Mouse (Mus musculus): ENCODE results near the gene Srsf6. TPM values are rescaled to one million over a fixed set of nuclear protein-coding genes. Genes with fewer than 3 reads are reported as not detected.

Gene Srsf6
- polyA plus RNA-seq, 1 experiment from 2014 or later, result 208 TPM

GRCm38 (mm10) chr2:162939562-162939961, 8.2 kb downstream of the Srsf6 start:
- no peak for DNase-seq (ENCODE audit: low spot score)
- no peak overlapping the region for H3K4me3 ChIP-seq
- WGBS, result 79% methylated on average over 1 of the region's 1 CpGs
- H3K27me3 ChIP-seq (ENCODE audit: insufficient read depth, poor library complexity, severe bottlenecking), result peaks cover 22% of the 10 kb centered on the region
- no peaks in the 10 kb centered on the region for H3K9me3 ChIP-seq
- peaks cover 8% of the 10 kb centered on the region for H3K4me1 ChIP-seq
- H3K27ac ChIP-seq, result no peak overlapping the region
- H3K36me3 ChIP-seq, result peaks cover 59% of the 10 kb centered on the region

- WGBS, result under 1% methylated on average over 40 of the region's 40 CpGs
- peaks cover 15% of the 10 kb centered on the region for H3K4me1 ChIP-seq
- H3K36me3 ChIP-seq, result peaks cover 23% of the 10 kb centered on the region
- no peak for DNase-seq (ENCODE audit: low spot score)
- 0 out of 2 replicates have a peak within 1 kb of the TSS, but pooled peaks have one; percentile 32 for H3K27ac ChIP-seq
- no peaks in the 10 kb centered on the region for H3K9me3 ChIP-seq
- H3K27me3 ChIP-seq (ENCODE audit: insufficient read depth, poor library complexity, severe bottlenecking), result peaks cover 35% of the 10 kb centered on the region
- H3K4me3 ChIP-seq, result peak within 1 kb of the TSS; percentile 78
Measured at GRCm38 (mm10) chr2:162943148-162943846, 12.0 kb downstream of the Srsf6 start, which contains the start of gene L3mbtl1. Gene L3mbtl1, plus strand, starts transcription at chr2:162943472.

- Histone ChIP-seq H3K9me3 (no peaks in the 10 kb centered on the region), H3K4me3 (peak overlapping the region; percentile 78), H3K27ac (no peak overlapping the region), H3K27me3 (ENCODE audit: insufficient read depth, poor library complexity, severe bottlenecking) (peaks cover 35% of the 10 kb centered on the region), H3K4me1 (peaks cover 15% of the 10 kb centered on the region), H3K36me3 (peaks cover 17% of the 10 kb centered on the region)
- no peak for DNase-seq (ENCODE audit: low spot score)
- 6% methylated on average over 11 of the region's 11 CpGs for WGBS
Measured at GRCm38 (mm10) chr2:162943931-162944330, 12.6 kb downstream of the Srsf6 start.

GRCm38 (mm10) chr2:162946964-162947363, 15.6 kb downstream of the Srsf6 start:
- Histone ChIP-seq H3K9me3 (no peaks in the 10 kb centered on the region), H3K4me3 (no peak overlapping the region), H3K36me3 (no peaks in the 10 kb centered on the region), H3K27ac (no peak overlapping the region), H3K27me3 (ENCODE audit: insufficient read depth, poor library complexity, severe bottlenecking) (peaks cover 31% of the 10 kb centered on the region), H3K4me1 (peaks cover 15% of the 10 kb centered on the region)
- peak; percentile 56 for DNase-seq (ENCODE audit: low spot score)
- WGBS, result 71% methylated on average over 5 of the region's 5 CpGs

- Histone ChIP-seq H3K9me3 (no peaks in the 10 kb centered on the region), H3K27ac (no peak overlapping the region), H3K36me3 (no peaks in the 10 kb centered on the region), H3K4me3 (peak overlapping the region; percentile 40), H3K4me1 (peaks cover 15% of the 10 kb centered on the region), H3K27me3 (ENCODE audit: insufficient read depth, poor library complexity, severe bottlenecking) (peaks cover 30% of the 10 kb centered on the region)
- DNase-seq (ENCODE audit: low spot score), result peak; percentile 73
- WGBS, result 33% methylated on average over 15 of the region's 15 CpGs
Measured at GRCm38 (mm10) chr2:162947736-162948135, 16.4 kb downstream of the Srsf6 start.

GRCm38 (mm10) chr2:162948221-162948620, 16.9 kb downstream of the Srsf6 start:
- Histone ChIP-seq H3K27ac (no peak overlapping the region), H3K4me3 (peak overlapping the region; percentile 40), H3K36me3 (no peaks in the 10 kb centered on the region), H3K9me3 (no peaks in the 10 kb centered on the region), H3K27me3 (ENCODE audit: insufficient read depth, poor library complexity, severe bottlenecking) (peaks cover 27% of the 10 kb centered on the region), H3K4me1 (peaks cover 15% of the 10 kb centered on the region)
- DNase-seq (ENCODE audit: low spot score), result peak; percentile 74
- 48% methylated on average over 14 of the region's 14 CpGs for WGBS

- Histone ChIP-seq H3K36me3 (no peaks in the 10 kb centered on the region), H3K4me1 (0 out of 2 replicates have a peak, but pooled peaks cover 7% of the 10 kb centered on the region), H3K27ac (no peak overlapping the region), H3K9me3 (no peaks in the 10 kb centered on the region), H3K4me3 (no peak overlapping the region), H3K27me3 (ENCODE audit: insufficient read depth, poor library complexity, severe bottlenecking) (0 out of 2 replicates have a peak, but pooled peaks cover 10% of the 10 kb centered on the region)
- 80% methylated on average over 2 of the region's 2 CpGs for WGBS
- no peak for DNase-seq (ENCODE audit: low spot score)
Measured at GRCm38 (mm10) chr2:162950776-162951175, 19.4 kb downstream of the Srsf6 start.

GRCm38 (mm10) chr2:162956843-162957242, 25.5 kb downstream of the Srsf6 start:
- DNase-seq (ENCODE audit: low spot score), result no peak
- no peaks in the 10 kb centered on the region for H3K4me1 ChIP-seq
- no peaks in the 10 kb centered on the region for H3K9me3 ChIP-seq
- no peaks in the 10 kb centered on the region for H3K27me3 ChIP-seq (ENCODE audit: insufficient read depth, poor library complexity, severe bottlenecking)
- no peaks in the 10 kb centered on the region for H3K36me3 ChIP-seq
- no peak overlapping the region for H3K27ac ChIP-seq
- WGBS, result 95% methylated on average over 2 of the region's 2 CpGs
- no peak overlapping the region for H3K4me3 ChIP-seq

- DNase-seq (ENCODE audit: low spot score), result no peak
- WGBS, result 59% methylated on average over 10 of the region's 10 CpGs
Measured at GRCm38 (mm10) chr2:162961321-162961720, 30.0 kb downstream of the Srsf6 start.

GRCm38 (mm10) chr2:162966734-162967133, 35.4 kb downstream of the Srsf6 start:
- H3K4me3 ChIP-seq, result no peak overlapping the region
- H3K36me3 ChIP-seq, result no peaks in the 10 kb centered on the region

More at GRCm38 (mm10) chr2:162961321-162961720, 30.0 kb downstream of the Srsf6 start:
- no peaks in the 10 kb centered on the region for H3K27me3 ChIP-seq (ENCODE audit: insufficient read depth, poor library complexity, severe bottlenecking)
- no peaks in the 10 kb centered on the region for H3K36me3 ChIP-seq
- H3K9me3 ChIP-seq, result no peaks in the 10 kb centered on the region
- no peaks in the 10 kb centered on the region for H3K4me1 ChIP-seq
- H3K27ac ChIP-seq, result no peak overlapping the region
- H3K4me3 ChIP-seq, result no peak overlapping the region

GRCm38 (mm10) chr2:162968357-162968756, 37.0 kb downstream of the Srsf6 start:
- Histone ChIP-seq H3K27ac (no peak overlapping the region), H3K36me3 (no peaks in the 10 kb centered on the region), H3K9me3 (no peaks in the 10 kb centered on the region), H3K4me3 (no peak overlapping the region), H3K4me1 (peaks cover under 1% of the 10 kb centered on the region; the same call in 1 of the 2 replicates), H3K27me3 (ENCODE audit: insufficient read depth, poor library complexity, severe bottlenecking) (peaks cover 24% of the 10 kb centered on the region)
- no peak for DNase-seq (ENCODE audit: low spot score)
- 17% methylated on average over 5 of the region's 5 CpGs for WGBS

More at GRCm38 (mm10) chr2:162966734-162967133, 35.4 kb downstream of the Srsf6 start:
- Histone ChIP-seq H3K27me3 (ENCODE audit: insufficient read depth, poor library complexity, severe bottlenecking) (peaks cover 24% of the 10 kb centered on the region), H3K27ac (no peak overlapping the region), H3K9me3 (no peaks in the 10 kb centered on the region), H3K4me1 (no peaks in the 10 kb centered on the region)
- WGBS, result 89% methylated on average over 2 of the region's 2 CpGs
- no peak for DNase-seq (ENCODE audit: low spot score)

- no peak for DNase-seq (ENCODE audit: low spot score)
- Histone ChIP-seq H3K4me1 (peaks cover 8% of the 10 kb centered on the region), H3K27me3 (ENCODE audit: insufficient read depth, poor library complexity, severe bottlenecking) (peaks cover 24% of the 10 kb centered on the region), H3K9me3 (no peaks in the 10 kb centered on the region), H3K36me3 (no peaks in the 10 kb centered on the region), H3K4me3 (no peak overlapping the region), H3K27ac (no peak overlapping the region)
- WGBS, result 67% methylated on average over 3 of the region's 3 CpGs
Measured at GRCm38 (mm10) chr2:162969101-162969500, 37.8 kb downstream of the Srsf6 start.

GRCm38 (mm10) chr2:162970896-162971295, 39.6 kb downstream of the Srsf6 start:
- Histone ChIP-seq H3K9me3 (no peaks in the 10 kb centered on the region), H3K27ac (no peak overlapping the region), H3K36me3 (no peaks in the 10 kb centered on the region), H3K4me1 (peaks cover 19% of the 10 kb centered on the region), H3K4me3 (no peak overlapping the region), H3K27me3 (ENCODE audit: insufficient read depth, poor library complexity, severe bottlenecking) (peaks cover 24% of the 10 kb centered on the region)
- peak; percentile 63 for DNase-seq (ENCODE audit: low spot score)
- 75% methylated on average over 6 of the region's 6 CpGs for WGBS
